Mouse (Mus musculus) embryonic facial prominence, embryonic 12.5 days (tissue): ENCODE data around the gene Gm44973. TPM values are rescaled to one million over a fixed set of nuclear protein-coding genes. Genes with fewer than 3 reads are reported as not detected.
A peak's percentile ranks its signal among the peaks of the same experiment; 100 is the strongest.

Experiments used
- ATAC-seq: fragments of 200-750 bp; cut with Nextera tagmentation; 2 replicates; pipeline ENCODE4 v1.8.0; 2017; ENCODE audit not compliant: insufficient number of reproducible peaks, insufficient read depth, low FRiP score, low TSS enrichment
- H3K27ac ChIP-seq: fragments of 300-500 bp; sonication (generic); 2 replicates; pipeline ENCODE4 v1.5.1; 2016; ENCODE audit warnings: mild to moderate bottlenecking
- H3K27me3 ChIP-seq: fragments of 300-500 bp; sonication (generic); 2 replicates; pipeline ENCODE4 v1.6.1; 2016; ENCODE audit warnings: mild to moderate bottlenecking, moderate library complexity
- H3K36me3 ChIP-seq: fragments of 300-500 bp; sonication (generic); 2 replicates; pipeline ENCODE4 v1.6.1; 2016; ENCODE audit warnings: mild to moderate bottlenecking
- H3K4me1 ChIP-seq: fragments of 300-500 bp; sonication (generic); 2 replicates; pipeline ENCODE4 v1.6.1; 2016
- H3K4me2 ChIP-seq: fragments of 300-500 bp; sonication (generic); replicated peaks from 2 replicates; pipeline ENCODE4 v1.6.1; 2016; ENCODE audit warnings: mild to moderate bottlenecking, moderate library complexity
- H3K4me3 ChIP-seq: fragments of 300-500 bp; sonication (generic); 2 replicates; pipeline ENCODE4 v1.5.1; 2016; ENCODE audit warnings: mild to moderate bottlenecking
- H3K9ac ChIP-seq: fragments of 300-500 bp; sonication (generic); 2 replicates; pipeline ENCODE4 v1.6.1; 2016; ENCODE audit warnings: mild to moderate bottlenecking, moderate library complexity
- H3K9me3 ChIP-seq: fragments of 300-500 bp; sonication (generic); 2 replicates; pipeline ENCODE4 v1.6.1; 2016; ENCODE audit warnings: mild to moderate bottlenecking, moderate library complexity
- WGBS: fragments of 180-500 bp; shearing (Covaris S2); methylation state at CpG from one replicate; pipeline ENCODE4 v1.1.7; 2016; 5-methylcytosine and 5-hydroxymethylcytosine counted together
- polyA plus RNA-seq: library from polyadenylated mRNA; unstranded; fragments of >200 nt; fragmentation: Nextera tagmentation; extraction: Ambion mirVana; gene quantifications from 2 replicates; pipeline ENCODE4 v1.2.1, GENCODE M21; 2016

Gene Gm44973
- polyA plus RNA-seq, 1 experiment from 2014 or later: not detected

DNA sequence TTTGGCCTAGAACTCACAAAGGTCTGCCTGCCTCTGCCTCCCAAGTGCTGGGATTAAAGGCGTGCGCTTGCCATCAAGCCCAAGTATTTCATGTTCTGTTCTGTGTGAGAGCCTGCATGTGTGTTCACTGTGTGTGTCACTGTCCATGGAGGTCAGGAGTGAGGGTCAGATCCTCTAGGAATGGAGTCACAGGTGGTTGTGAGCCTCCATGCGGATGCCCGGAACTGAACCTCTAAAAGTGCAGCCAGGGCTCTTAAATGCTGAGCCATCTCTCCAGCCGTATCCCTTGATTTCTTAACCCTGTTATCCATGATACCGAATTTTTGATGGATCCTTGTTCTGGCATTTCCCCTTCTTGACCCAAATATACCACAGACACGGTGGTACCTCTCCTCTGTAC lies 21.7 kb downstream of the Gm44973 start:
- no peak for ATAC-seq
- Histone ChIP-seq H3K9ac (no peak overlapping the region), H3K27ac (no peak overlapping the region), H3K4me3 (no peak overlapping the region), H3K9me3 (peaks cover 24% of the 10 kb centered on the region), H3K36me3 (peaks cover 47% of the 10 kb centered on the region), H3K27me3 (no peaks in the 10 kb centered on the region), H3K4me1 (peaks cover 6% of the 10 kb centered on the region; the same call in 1 of the 2 replicates), H3K4me2 (no peak overlapping the region)
- WGBS: 94% methylated on average over 7 of the region's 7 CpGs

DNA sequence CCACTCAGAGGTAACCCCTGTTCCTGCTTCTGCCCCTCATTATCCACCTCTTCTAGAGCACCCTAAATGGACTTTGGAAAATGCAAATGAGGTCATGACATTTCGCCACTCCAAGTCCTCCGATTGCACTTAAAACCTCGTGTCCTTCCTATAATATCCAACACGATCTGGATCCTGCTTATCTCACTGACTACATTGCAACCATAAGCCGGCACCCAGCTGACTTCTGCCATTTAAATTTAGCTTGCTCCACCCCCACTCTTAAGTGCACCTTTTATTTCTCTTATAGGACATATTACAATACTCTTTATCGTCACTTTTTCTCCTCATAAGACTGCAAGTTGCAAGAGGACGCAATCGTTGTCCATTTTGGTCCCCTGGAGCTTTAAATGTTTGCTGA lies 22.2 kb downstream of the Gm44973 start:
- WGBS: 90% methylated on average over 8 of the region's 8 CpGs
- Histone ChIP-seq H3K4me2 (peak overlapping the region; percentile 51), H3K9ac (no peak overlapping the region), H3K4me1 (peaks cover 6% of the 10 kb centered on the region; the same call in 1 of the 2 replicates), H3K36me3 (peaks cover 43% of the 10 kb centered on the region), H3K9me3 (peaks cover 20% of the 10 kb centered on the region), H3K27ac (peak overlapping the region; percentile 95; the same call in 1 of the 2 replicates), H3K27me3 (no peaks in the 10 kb centered on the region), H3K4me3 (peak overlapping the region; percentile 61)
- no peak for ATAC-seq

DNA sequence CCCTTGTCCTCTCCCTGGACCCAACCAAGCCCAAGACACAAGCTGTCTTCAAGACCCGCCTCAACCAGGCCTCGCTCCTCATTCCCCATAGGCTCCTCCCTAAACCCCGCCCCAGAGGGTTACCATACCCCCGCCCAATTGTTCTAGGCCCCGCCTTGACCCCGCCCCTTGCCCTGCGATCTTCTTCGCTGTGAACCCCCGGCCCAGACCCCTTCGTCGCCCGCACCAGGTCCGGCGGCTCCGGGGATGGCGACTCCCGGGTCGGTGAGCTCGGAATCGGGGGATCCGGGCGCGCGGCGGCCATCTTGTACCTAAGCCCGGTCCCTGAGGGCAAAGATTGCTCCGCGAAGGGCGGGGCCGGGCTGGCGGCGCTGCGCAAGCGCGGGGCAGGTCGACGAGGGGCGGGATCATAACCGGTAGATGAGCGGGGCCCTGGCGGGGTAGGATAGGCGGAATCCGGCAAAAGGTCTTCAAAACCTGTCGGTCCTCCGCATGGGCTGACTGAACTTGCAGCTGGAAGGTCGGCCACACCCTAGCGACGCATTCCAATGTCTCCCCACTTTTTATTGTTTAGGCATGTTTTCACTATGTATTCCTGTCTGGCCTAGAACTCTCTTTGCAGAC lies 22.9 kb downstream of the Gm44973 start, which contains the start of gene Zfp784:
TSS of gene Zfp784 (minus strand) at position 338 of the 624 bp plus-strand sequence.
- peak; percentile 93 for ATAC-seq
- Histone ChIP-seq H3K9ac (peak within 1 kb of the TSS; percentile 52), H3K4me2 (peak within 1 kb of the TSS; percentile 51), H3K4me3 (peak within 1 kb of the TSS; percentile 61), H3K9me3 (peaks cover 16% of the 10 kb centered on the region; the same call in 1 of the 2 replicates), H3K4me1 (peaks cover 6% of the 10 kb centered on the region; the same call in 1 of the 2 replicates), H3K27ac (peak within 1 kb of the TSS; percentile 95), H3K36me3 (peaks cover 35% of the 10 kb centered on the region), H3K27me3 (no peaks in the 10 kb centered on the region)
- WGBS: under 1% methylated on average over 48 of the region's 48 CpGs

DNA sequence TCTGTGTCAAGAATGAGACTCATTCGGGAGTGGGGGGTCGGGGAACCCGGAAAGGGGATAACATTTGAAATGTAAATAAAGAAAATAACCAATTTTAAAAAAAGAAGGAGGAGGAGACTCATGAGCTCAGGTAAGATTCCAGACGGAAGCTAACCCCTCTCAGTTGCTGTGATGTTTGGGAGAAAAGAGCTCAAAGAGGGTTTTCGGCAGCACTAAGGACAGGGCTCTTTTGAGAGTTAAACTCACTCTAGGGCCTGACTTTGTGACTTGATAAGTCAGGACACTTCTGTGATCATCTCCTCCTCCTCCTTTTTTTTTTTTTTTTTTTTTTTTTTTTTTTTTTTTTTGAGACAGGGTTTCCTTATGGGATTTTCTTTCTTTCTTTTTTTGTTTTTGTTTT lies 23.6 kb downstream of the Gm44973 start:
- H3K36me3 ChIP-seq: peaks cover 28% of the 10 kb centered on the region
- peak overlapping the region; percentile 95 for H3K27ac ChIP-seq
- 43% methylated on average over 5 of the region's 5 CpGs for WGBS
- peak overlapping the region; percentile 51 for H3K4me2 ChIP-seq
- H3K4me3 ChIP-seq: peak overlapping the region; percentile 61
- H3K4me1 ChIP-seq: peaks cover 6% of the 10 kb centered on the region; the same call in 1 of the 2 replicates
- no peak for ATAC-seq
- H3K27me3 ChIP-seq: no peaks in the 10 kb centered on the region
- peak overlapping the region; percentile 52; the same call in 1 of the 2 replicates for H3K9ac ChIP-seq
- H3K9me3 ChIP-seq: peaks cover 12% of the 10 kb centered on the region; the same call in 1 of the 2 replicates

DNA sequence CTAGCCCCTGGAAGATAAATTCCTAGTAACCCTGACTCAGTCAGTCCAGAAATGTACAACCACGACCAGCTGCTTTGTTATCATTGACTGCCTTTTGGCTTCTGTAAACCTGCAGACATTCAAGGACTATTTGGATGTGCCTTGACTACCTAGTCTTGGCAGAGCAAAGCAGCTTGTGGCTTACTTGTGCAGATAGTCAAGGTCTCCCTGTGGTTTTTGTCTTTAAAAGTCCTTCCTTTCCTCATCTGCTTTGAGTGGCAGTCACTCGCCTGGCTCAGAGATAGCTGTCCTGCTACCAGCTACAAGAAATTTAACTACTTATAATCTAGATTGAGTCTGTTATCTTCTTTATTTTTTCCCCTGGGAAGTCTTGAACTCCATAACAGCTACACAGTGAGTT lies 29.7 kb downstream of the Gm44973 start:
- Histone ChIP-seq H3K27ac (no peak overlapping the region), H3K4me2 (no peak overlapping the region), H3K9ac (no peak overlapping the region), H3K9me3 (no peaks in the 10 kb centered on the region), H3K4me3 (no peak overlapping the region), H3K27me3 (no peaks in the 10 kb centered on the region), H3K36me3 (no peaks in the 10 kb centered on the region), H3K4me1 (no peaks in the 10 kb centered on the region)
- WGBS: 77% methylated on average over 2 of the region's 2 CpGs
- no peak for ATAC-seq

DNA sequence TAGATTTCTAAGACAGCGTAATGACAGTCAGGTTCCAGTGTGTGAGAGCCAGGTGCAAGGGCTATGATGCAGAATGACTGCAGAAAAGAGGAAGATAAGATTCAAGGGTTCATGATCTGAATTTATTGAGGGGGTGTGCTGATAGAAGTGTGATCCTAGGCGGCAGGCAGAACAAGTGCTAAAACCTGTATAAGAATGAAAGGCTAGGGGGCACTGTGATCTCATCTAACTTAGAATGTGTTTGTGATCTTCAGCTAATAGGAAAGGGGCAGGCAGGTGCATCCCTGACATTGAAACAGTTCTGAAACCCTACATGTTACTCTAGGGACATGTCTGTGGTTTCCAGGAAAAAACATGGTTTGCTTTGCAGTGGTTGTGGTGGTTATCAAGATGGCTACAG lies 30.8 kb downstream of the Gm44973 start:
- Histone ChIP-seq H3K9me3 (no peaks in the 10 kb centered on the region), H3K27ac (no peak overlapping the region), H3K4me1 (no peaks in the 10 kb centered on the region), H3K36me3 (no peaks in the 10 kb centered on the region), H3K4me3 (no peak overlapping the region), H3K4me2 (no peak overlapping the region), H3K9ac (no peak overlapping the region), H3K27me3 (no peaks in the 10 kb centered on the region)
- ATAC-seq: no peak
- WGBS: 73% methylated on average over 2 of the region's 2 CpGs

DNA sequence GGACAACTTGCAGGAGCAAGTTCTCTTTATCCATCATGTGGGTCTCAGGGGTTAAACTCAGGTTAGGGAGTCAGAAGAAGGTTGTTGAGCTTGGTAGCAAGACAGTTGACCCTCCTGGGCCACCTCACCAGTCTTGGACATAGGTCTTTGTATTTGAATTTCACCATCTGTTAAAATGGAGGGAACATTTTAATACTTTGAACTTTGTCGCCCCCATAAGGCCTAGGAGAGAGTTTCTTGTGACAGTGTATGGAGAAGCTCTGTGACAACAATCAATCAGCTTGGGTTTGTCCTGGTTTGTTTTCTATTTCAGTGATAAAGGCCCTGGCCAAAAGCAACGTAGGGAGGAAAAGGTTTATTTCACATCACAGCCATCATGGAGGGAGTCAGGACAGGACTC lies 32.0 kb downstream of the Gm44973 start:
- 30% methylated on average over 2 of the region's 2 CpGs for WGBS
- H3K4me1 ChIP-seq: peaks cover 3% of the 10 kb centered on the region; the same call in 1 of the 2 replicates
- H3K27ac ChIP-seq: no peak overlapping the region
- no peak overlapping the region for H3K9ac ChIP-seq
- no peaks in the 10 kb centered on the region for H3K9me3 ChIP-seq
- H3K4me3 ChIP-seq: no peak overlapping the region
- H3K27me3 ChIP-seq: peaks cover 5% of the 10 kb centered on the region; the same call in 1 of the 2 replicates
- H3K36me3 ChIP-seq: no peaks in the 10 kb centered on the region
- H3K4me2 ChIP-seq: no peak overlapping the region
- ATAC-seq: no peak

DNA sequence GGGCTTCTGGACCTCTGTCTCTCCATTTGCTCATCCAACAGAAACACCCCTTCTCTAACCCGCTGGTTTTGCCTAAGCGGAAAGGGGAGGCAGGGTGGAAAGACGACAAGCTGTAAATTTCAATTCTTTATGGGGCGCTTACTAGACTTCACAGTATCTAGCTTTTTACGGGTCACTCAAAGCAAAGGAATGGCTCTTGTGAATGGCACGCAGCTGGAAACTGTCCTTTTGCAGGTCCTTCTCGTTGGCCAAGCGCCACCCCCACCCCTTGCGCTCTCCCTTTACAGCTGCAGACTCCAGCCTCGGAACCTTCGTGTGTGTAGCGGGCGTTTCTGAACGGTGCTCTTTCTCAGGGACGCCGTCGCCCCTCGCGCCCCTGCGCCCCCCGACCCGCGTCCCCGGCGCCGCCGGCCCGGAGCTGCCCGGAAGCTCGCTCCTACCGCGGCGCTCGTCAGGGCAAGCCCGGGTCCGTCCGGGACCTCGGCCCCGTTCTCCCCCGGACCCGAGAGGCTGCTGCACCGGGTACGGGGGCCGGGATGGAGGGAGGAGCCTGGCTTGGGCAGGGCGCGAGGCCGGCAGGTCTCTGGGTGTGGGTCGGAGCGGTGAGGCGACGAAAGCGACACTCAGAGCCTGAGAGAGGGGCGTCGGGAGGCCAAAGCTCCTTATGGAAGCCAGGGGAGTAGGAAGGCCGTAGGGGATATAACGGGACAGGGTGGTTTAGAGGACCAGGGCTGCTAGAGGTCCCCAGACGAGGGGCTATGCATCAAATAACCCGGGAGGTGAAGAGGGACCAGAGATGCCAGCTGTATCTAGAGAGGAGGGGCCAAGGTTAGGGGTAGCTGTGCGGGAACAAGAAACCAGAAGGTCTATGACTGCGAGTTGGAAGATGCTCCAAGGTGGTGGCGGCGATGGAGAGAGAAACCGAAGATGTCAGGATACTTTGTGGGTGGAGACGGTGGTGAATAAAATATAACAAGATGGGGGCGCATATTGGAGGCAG lies 36.2 kb downstream of the Gm44973 start, which contains the start of gene Zfp580:
TSS of gene Zfp580 (plus strand) at position 346 of the 1,000 bp plus-strand sequence.
- Histone ChIP-seq H3K27me3 (peaks cover 47% of the 10 kb centered on the region), H3K9me3 (no peaks in the 10 kb centered on the region), H3K4me2 (peak within 1 kb of the TSS; percentile 86), H3K36me3 (no peaks in the 10 kb centered on the region), H3K9ac (peak within 1 kb of the TSS; percentile 87), H3K4me3 (peak within 1 kb of the TSS; percentile 84), H3K4me1 (peaks cover 22% of the 10 kb centered on the region), H3K27ac (peak within 1 kb of the TSS; percentile 74)
- peak; percentile 71 for ATAC-seq
- WGBS: 1% methylated on average over 65 of the region's 65 CpGs

DNA sequence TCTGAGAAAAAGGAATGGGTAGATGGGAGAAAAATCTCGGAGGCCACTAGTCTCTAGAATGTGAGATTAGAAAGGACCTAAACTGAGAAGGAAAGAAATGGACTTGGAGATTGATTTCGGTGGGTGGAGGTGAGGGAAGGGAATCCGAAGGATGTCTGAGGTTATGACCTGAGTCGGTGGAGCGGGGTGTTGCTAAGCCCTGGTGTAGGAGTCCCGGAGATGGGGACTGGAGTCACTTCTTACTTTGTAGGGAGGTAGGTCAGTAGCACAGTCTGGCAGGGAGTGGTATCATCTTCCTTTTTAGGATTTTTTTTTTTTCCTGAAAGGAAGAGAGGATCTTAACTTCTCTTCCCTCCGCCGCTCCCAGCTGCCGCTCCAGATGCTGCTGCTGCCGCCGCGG lies 37.1 kb downstream of the Gm44973 start:
- peaks cover 22% of the 10 kb centered on the region for H3K4me1 ChIP-seq
- H3K9ac ChIP-seq: peak overlapping the region; percentile 36; the same call in 1 of the 2 replicates
- ATAC-seq: no peak
- peaks cover 56% of the 10 kb centered on the region for H3K27me3 ChIP-seq
- H3K27ac ChIP-seq: no peak overlapping the region
- no peaks in the 10 kb centered on the region for H3K9me3 ChIP-seq
- WGBS: 3% methylated on average over 12 of the region's 12 CpGs
- peak overlapping the region; percentile 84 for H3K4me3 ChIP-seq
- peak overlapping the region; percentile 86 for H3K4me2 ChIP-seq
- H3K36me3 ChIP-seq: no peaks in the 10 kb centered on the region

DNA sequence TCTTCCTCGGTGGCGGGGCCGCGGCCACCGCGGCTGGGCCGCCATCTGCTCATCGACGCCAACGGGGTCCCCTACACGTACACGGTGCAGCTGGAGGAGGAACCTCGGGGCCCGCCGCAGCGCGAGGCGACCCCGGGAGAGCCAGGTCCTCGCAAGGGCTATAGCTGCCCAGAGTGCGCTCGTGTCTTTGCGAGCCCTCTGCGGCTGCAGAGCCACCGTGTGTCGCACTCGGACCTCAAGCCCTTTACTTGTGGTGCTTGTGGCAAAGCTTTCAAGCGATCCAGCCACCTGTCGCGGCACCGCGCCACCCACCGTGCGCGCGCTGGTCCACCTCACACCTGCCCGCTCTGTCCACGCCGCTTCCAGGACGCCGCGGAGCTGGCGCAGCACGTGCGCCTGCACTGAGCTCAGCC lies 37.6 kb downstream of the Gm44973 start:
- no peaks in the 10 kb centered on the region for H3K36me3 ChIP-seq
- no peak for ATAC-seq
- peak overlapping the region; percentile 36; the same call in 1 of the 2 replicates for H3K9ac ChIP-seq
- H3K27me3 ChIP-seq: peaks cover 61% of the 10 kb centered on the region
- no peaks in the 10 kb centered on the region for H3K9me3 ChIP-seq
- H3K4me1 ChIP-seq: peaks cover 22% of the 10 kb centered on the region
- 1% methylated on average over 45 of the region's 45 CpGs for WGBS
- peak overlapping the region; percentile 84 for H3K4me3 ChIP-seq
- peak overlapping the region; percentile 86 for H3K4me2 ChIP-seq
- H3K27ac ChIP-seq: no peak overlapping the region

DNA sequence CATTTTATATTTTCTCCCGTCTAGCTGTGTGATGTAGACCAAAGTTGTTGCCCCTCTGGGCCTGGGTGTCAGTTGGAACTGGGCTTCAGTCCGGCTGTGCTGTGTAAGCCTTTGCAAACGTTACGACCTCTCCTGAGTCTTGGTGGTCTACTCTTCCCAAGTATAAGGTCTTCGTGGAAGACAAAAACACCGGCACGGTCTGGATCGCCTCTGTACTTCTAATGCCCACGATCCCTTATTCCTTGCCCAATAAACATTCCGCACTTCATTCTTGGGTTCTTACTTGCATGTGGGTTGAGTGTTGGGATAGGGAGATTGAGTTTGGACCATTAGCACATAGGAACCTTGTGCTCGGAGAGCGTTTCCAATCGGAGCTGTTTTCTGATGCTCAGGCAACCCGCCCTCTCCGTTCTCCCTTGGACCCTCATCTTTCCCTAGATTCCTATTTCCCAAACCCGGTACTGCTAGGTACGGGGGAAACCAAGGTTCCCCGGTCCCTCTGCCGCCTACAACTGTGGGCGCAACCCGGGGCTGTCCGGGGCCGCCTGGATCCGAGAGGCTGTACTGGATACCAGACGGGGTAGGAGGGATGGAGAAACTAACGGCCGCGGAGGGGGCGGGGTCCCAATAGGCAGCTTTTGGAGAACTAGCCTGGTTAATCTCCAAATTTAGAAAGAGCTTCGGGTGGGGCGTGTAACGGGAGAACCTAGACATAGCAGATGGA lies 38.3 kb downstream of the Gm44973 start:
- Histone ChIP-seq H3K9me3 (no peaks in the 10 kb centered on the region), H3K27ac (no peak overlapping the region), H3K4me1 (peaks cover 22% of the 10 kb centered on the region), H3K4me2 (peak overlapping the region; percentile 86), H3K9ac (peak overlapping the region; percentile 54), H3K27me3 (peaks cover 62% of the 10 kb centered on the region), H3K36me3 (no peaks in the 10 kb centered on the region), H3K4me3 (peak overlapping the region; percentile 84)
- no peak for ATAC-seq
- WGBS: 7% methylated on average over 32 of the region's 32 CpGs
